Mouse (Mus musculus): ENCODE results near the gene Gm1140.
"Not testable (repeated sequence)": the region's sequence is repeated elsewhere in the genome, so short reads cannot be mapped to it uniquely, and the experiment has no call there.

Gene Gm1140

GRCm38 (mm10) chrX:67693462-67693861, at the start of gene Gm1140:
Gm1140 (minus strand) TSS chrX:67693562.
- in situ Hi-C loops (cut with MboI; ENCODE audit: low sequenced_read_pairs) = not testable (repeated sequence)

GRCm38 (mm10) chrX:67695398-67695797, 2.0 kb upstream of the Gm1140 start, which contains the start of gene Gm14692:
Gm14692 (plus strand) TSS chrX:67695698.
- in situ Hi-C loops (cut with MboI; ENCODE audit: low sequenced_read_pairs) = not testable (repeated sequence)

Measured in CH12F3 (cell line).